Mouse (Mus musculus): ENCODE measurements around the gene Ttc38.
"Not testable (repeated sequence)": the region's sequence is repeated elsewhere in the genome, so short reads cannot be mapped to it uniquely, and the experiment has no call there.

Gene Ttc38

GRCm38 (mm10) chr15:85826676-85827075 lies 5.4 kb upstream of the Ttc38 start:
- DNase-seq: no peak

- DNase-seq: no peak
Observed at GRCm38 (mm10) chr15:85828071-85828470, 4.0 kb upstream of the Ttc38 start.

- DNase-seq: no peak
Observed at GRCm38 (mm10) chr15:85829470-85829869, 2.6 kb upstream of the Ttc38 start.

DNA sequence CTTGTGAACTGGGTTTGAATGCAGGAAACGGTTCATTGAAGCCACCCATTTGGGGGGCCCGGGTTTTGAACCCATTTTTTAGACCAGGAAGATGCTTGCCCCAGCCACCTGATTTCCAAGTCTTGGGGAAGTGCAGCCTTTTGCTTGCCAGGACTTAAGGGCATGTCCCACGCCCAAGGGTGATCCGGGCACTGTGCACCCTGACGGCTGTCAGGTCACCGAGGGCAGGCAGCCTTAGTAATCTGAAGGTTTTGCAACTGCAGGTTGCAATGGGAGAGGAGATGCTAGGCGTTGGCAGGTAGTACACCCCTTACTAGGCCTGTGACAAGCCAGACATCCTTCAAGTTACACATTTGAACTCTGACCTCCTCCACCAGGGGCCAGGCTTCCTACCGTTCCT lies 493 bp downstream of the Ttc38 start:
- DNase-seq: no peak

- no peak for DNase-seq
Observed at GRCm38 (mm10) chr15:85835335-85835734, 3.2 kb downstream of the Ttc38 start.

GRCm38 (mm10) chr15:85836887-85837286 lies 4.8 kb downstream of the Ttc38 start:
- DNase-seq: no peak

DNA sequence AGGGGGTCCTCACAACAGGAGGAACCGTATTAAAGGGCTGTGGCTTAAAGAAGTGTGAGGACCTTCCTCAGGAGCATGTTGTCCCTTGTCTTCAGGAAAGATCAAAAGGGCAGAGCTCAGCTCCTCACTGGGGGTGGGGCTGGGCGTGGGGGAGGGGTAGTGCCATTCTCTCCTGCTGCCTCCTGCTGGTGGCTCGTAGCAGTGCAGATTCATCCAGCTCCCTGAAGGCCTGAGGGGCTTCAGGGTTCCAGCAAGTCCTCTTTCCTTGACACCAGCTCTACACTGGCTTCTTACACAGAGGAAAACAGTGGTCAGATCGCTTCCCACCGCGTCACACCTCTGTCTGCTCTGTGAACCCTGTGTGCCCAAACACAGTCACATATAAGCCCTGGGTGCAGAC lies 8.9 kb downstream of the Ttc38 start:
- DNase-seq: peak; percentile 31

DNA sequence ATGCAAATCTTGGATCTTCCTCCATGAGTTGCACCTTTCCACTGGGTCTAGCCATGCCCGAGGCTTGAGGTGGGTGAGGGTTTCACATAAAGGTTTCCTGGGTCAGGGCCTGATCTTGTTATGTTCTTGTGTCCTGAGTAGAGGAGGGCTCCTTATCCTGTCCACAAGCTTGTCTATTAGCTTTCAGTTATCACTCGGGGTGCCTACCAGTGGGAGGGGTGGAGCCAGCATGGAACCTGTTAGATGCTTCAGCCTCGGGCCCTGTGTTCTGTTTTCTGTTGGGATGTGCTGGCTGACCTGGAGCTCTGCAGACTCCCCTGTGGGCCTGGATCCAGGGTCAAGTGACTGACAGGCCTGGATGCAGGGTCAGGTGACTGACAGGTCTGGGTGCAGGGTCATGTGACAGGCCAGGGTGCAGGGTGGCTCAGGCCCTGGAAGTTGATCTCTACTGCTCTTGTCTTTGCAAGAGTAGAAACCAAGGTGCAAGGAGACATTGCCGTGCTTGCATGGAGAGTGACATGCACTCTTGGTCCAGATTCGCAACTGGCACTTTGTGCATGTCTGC lies 9.8 kb downstream of the Ttc38 start:
- no peak for DNase-seq

DNA sequence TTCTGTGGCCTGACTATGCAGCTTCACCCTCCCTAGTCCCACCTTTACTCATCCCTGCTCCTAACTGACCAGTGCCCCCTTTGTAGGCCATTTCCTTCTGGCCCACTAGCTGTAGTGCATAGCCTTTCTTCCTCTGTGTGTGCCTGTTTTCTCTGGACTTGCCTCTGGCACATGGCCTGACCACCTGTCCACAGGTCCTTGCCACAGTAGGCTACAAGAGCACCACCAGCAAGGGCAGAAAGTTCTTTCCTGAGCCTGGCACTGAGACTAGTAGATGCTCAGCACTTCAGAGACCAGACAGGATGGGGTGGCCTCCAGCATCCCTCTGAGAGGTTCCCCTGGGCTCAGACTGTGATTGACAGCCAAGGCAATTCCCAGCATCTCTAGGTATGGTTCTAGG lies 13.0 kb downstream of the Ttc38 start:
- no peak for DNase-seq

DNA sequence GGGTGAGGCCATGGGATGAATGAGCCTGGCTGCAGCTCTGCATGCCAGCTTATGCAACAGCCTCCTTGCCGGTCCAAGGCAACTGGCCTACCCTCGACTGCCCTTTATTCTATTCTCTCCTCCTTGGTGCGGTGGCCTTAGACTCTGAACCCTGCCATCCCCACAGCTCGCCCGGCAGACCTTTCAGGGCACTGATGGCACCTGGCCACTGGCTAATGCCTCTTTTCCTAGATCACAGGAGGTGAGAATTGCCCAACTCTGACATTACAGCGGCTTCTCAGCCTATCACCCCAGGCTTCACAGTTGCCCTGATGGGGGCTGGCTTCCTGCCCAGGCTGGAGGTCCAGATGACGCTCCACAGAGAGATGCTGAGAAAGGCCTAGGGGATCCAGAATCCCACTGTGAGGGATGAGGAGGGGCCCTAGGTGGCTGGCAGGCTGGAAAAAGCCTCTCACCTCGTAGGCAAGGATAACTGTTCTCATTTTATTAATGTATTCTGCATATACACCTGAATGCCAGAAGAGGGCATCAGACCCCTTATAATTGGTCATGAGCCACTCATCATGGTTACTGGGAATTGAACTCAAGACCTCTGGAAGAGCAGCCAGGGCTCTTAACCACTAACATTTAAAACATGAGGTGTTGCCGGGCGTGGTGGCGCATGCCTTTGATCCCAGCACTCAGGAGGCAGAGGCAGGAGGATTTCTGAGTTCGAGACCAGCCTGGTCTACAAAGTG lies 19.7 kb downstream of the Ttc38 start:
- no peak for DNase-seq

GRCm38 (mm10) chr15:85858980-85859489 lies 26.9 kb downstream of the Ttc38 start:
- DNase-seq: peak; percentile 34

DNA sequence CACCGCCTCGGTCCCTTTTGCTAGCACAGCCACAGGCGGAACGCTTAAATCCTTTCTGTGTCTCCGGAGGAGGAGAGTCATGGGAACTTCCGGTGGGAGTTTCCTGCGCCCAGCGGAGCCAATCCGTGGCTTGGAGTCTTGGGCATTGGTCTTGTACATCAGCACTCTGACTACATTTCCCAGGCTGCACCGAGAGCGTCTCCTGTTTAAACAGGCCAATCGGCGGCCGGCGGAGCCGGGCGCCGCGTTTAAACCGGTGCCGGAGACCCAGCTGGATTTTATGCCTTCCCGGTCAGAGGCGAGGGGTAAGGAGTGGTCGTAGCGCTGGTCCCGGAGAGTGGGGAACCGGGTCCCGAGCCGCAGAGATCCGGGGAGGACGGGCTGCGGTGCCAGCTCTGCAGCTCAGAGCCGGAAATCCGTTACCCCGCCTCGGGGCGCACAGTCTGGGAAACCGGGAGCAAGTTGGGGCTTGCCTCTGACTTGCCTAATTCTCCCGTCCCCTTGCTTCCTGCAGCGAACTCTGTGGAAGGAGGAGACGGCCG lies 27.5 kb downstream of the Ttc38 start, which contains the start of gene Gtse1:
Gene Gtse1 (plus strand): TSS at position 256 of the 542 bp plus-strand sequence.
- DNase-seq: peak; percentile 98

- DNase-seq: not testable (repeated sequence)
Observed at GRCm38 (mm10) chr15:85865913-85866312, 33.8 kb downstream of the Ttc38 start.

DNA sequence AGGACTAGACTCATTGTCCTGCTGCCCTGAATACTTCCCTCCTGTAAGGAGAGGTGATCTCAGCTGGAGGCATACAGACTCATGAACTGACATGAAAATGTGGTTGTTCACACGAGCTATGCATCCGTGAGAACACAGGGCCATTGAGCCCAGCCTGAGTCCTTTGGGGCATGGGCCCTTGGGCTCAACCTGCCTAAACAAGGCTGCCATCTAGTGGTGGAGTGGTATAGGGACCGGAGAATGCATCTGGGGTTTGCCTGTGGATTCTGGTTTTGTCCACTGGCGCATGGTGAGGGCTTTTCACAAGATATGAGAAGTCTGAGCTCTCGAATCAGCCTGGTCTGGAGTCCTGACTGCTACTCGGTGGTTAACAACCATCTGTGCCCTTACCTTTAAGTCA lies 35.6 kb downstream of the Ttc38 start:
- peak; percentile 84 for DNase-seq

- no peak for DNase-seq
Observed at GRCm38 (mm10) chr15:85877336-85877735, 45.2 kb downstream of the Ttc38 start.

DNA sequence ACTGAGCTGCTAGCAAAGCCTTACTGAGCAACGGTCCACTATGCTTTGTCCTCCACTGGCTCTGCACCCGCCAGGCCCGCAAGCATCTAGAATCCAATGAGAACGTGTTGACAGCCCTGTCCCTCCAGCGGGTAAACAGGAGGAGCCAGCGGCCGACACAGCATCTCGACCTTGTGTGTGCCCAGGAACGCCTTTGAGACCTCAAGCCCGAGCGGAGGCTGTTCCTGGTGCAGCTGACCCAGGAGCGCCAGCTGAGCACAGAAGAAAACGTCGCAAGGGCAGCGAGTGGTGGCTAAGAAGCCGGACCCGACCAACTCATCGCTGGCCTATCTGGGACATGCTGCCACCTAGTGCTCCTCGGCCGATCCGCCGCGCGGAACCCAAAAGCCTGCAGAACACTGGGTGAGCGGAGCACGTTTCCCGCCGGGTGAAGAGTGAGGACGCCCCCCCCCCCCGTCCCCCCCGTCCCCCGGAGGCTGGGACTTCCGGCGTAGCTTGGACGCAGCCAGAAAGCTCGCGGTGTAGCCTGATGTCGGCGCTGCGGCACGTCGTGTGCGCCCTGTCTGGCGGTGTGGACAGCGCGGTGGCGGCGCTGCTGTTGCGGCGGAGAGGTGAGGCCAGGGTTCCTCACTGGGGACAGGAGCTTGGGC lies 46.9 kb downstream of the Ttc38 start, which contains the start of gene Trmu:
Gene Trmu (plus strand): TSS at position 465 of the 650 bp plus-strand sequence.
- peak; percentile 95 for DNase-seq

DNA sequence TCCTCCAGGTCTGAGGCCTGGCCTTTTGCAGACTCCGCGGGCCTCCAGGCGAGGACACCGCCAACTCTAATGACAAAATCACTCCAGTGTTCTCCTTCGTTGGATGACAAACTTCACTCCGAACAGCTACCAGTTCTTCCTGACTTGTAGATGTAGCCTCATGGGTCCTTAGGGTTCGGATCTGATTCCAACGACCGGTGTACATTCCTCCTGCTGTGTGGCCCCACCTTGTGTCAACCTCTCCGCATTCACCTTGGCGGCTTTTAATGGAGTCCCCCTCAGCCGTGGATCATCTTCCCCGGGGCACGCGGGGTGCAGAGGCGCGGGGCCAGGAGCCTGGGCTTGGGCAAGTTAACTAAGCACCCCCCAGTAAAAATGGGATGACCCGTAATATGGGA lies 47.4 kb downstream of the Ttc38 start:
- no peak for DNase-seq

- no peak for DNase-seq
Observed at GRCm38 (mm10) chr15:85885606-85886005, 53.5 kb downstream of the Ttc38 start.

DNA sequence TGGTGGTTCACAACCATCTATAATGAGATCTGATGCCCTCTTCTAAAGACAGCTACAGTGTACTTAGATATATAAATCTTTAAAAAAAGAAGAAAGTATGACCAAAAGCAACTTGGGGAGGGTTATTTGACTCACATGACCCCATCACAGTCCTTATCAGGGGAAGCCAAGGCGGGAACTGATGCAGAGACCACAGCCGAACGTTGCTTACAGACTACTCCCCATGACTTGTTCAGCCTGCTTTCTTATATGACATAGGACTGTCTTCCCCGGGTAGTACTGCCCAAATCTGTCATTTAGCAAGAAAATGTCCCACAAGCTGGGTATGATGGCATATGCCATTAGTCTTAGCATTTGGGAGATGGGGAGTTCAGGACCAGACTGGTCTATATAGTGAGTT lies 57.1 kb downstream of the Ttc38 start:
- DNase-seq: no peak

DNA sequence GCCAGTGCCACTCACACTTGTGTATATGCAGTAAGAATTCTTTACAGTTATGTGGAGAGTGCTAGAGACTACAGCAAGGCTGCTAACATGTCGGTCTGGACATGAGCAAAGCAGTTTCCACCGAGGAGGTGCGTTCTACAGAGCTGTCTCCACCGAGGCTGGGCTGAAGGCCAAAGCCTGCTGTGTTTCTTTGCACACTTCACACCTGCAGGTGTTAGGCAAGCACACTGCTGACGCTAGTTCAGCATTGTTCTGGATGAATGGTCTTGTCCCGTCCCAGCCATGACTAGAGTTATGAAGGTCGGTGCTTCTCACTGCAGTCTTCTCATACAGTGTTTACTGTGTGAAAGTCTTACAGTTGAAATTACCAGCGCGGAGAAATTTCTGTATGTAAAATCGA lies 59.9 kb downstream of the Ttc38 start:
- DNase-seq: no peak

GRCm38 (mm10) chr15:85892498-85893118 lies 60.5 kb downstream of the Ttc38 start:
- peak; percentile 17 for DNase-seq

GRCm38 (mm10) chr15:85893871-85894270 lies 61.8 kb downstream of the Ttc38 start:
- DNase-seq: no peak

DNA sequence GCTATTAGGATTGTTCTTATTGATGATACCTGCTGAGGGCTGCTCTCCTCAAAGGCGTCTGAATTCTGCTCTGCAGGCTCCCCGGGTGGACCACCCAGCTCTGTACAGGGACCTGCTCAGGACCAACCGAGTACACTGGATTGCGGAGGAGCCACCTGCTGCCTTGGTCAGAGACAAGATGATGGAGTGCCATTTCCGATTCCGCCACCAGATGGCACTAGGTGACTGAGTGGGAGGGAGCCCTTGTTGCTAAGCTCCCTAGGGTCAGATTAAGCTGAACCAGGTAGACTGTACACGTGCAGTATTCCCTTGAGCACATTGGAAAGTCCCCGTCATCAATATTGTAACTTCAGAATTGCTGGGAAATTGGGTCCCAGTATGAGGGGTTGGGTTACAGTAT lies 64.2 kb downstream of the Ttc38 start:
- peak; percentile 75 for DNase-seq

Data from embryo, embryonic 11 days (tissue).